Mouse (Mus musculus) cerebellum, postnatal 36 days (tissue): ENCODE results near the gene Gm5725.
"Not testable (repeated sequence)": the region's sequence is repeated elsewhere in the genome, so short reads cannot be mapped to it uniquely, and the experiment has no call there.

Experiments
- DNase-seq, 2 experiments: peaks; one replicate each; pipeline ENCODE4 v3.0.0; 2021 to 2022; ENCODE audit warnings: mixed read lengths in 2 of 2

Gm5725 gene

DNA sequence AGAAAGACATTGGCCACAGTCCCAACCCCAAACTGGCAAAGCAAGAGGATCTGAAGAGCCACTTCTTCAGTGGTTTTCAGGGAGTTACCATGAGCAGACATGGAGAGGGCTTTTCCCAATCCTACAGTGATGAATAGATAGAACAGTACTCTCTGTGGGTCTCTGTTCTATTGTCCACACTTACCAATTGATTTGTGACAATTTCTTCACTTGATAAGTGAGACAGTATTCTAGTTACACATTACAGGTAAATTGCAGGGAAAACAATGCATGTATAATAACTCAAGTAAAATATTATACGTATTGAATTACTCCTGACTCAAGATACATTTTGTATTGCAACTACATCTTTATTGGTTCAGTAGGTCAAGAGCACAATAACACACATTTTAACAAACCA, at the start of gene Gm5725:
Gene Gm5725 (minus strand): TSS at position 101 of the 400 bp plus-strand sequence.
- not testable (repeated sequence) for DNase-seq

DNA sequence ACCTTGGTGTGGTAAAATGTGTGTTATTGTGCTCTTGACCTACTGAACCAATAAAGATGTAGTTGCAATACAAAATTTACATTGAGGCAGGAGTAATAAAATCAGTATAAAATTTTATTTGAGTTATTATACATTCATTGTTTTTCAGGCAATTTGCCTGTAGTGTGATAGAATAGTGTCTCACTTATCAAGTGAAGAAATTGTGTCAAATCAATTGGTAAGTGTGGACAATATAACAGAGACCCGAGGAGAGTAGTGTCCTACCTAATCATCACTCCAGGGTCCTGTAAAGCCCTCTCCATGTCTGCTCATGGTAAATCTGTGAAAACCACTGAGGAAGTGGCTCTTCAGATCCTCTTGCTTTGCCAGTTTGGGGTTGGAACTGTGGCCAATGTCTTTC, 12.0 kb downstream of the Gm5725 start, which contains the start of gene Vmn1r135:
Gene Vmn1r135 (plus strand): TSS at position 301 of the 400 bp plus-strand sequence.
- DNase-seq = not testable (repeated sequence)

DNA sequence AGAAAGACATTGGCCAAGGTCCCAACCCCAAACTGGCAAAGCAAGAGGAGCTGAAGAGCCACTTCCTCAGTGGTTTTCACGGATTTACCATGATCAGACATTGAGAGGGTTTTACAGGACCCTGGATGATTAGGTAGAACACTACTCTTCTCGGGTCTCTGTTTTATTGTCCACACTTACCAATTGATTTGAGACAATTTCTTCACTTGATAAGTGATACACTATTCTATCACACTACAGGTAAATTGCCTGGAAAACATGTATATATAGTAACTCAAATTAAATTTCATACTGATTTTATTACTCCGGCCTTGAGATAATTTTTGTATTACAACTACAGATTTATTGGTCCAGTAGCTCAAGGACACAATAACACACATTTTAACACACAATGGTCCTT, 47.4 kb downstream of the Gm5725 start, which contains the start of gene Gm4177:
Gene Gm4177 (minus strand): TSS at position 101 of the 400 bp plus-strand sequence.
- not testable (repeated sequence) for DNase-seq
